Mouse (Mus musculus) cerebellum, postnatal 10 days (tissue): ENCODE results near the gene Txndc11.
A peak's percentile ranks its signal among the peaks of the same experiment; 100 is the strongest.

ENCODE experiments used
- DNase-seq, 2 experiments: peaks; one replicate each; pipeline ENCODE4 v3.0.0; 2021; ENCODE audit warnings: mixed read lengths in 2 of 2

Gene Txndc11

DNA sequence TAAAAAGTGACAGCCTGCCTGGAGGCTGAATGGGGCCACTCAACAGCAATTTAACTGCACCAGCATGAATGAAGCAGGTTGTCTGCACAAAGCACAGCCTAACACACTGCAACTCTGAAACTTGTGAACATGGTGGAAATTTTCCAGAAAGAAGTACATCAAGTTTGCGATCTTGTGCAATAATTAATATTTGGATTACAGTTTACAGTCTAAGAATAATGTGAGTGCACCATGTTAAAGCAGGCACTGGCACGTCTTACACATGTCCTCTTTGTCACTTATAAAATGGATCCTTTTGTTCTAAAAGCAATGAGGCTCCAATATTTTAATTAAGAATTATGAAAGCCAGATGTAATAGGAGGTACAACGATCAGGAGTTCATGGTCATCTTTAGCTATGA, 37.1 kb downstream of the Txndc11 start:
- DNase-seq, result no peak

DNA sequence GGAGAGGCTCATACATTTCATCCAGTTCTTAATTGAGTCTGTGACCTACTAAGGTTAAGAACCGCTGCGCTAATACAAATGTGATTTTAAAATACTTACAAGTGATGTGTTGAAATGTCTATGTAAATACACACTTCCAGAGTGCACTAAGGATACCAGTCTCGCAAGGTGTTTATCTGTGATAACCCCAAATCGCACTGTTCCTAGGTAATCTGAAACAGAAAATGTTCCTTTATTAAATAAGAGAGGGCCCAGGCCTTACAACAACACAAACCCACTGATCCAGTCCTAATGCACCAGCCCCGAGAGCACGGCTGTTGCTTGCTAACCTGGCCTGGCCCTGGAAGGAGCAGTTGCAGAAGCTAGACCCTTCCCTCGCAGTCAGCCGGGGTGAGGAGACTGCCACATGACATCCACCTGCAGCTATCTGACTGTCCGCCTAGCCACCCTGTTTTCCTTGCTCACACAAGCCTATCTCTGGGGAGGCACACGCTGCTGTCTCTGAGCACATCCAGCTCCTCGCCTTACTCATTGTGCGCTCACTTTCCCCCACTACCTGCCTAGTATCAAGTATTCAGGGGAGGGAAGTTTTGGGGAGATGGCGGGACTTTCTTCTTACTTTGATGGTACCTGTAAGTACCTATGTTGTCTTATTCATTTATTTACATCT, 40.6 kb downstream of the Txndc11 start:
- DNase-seq, result no peak

DNA sequence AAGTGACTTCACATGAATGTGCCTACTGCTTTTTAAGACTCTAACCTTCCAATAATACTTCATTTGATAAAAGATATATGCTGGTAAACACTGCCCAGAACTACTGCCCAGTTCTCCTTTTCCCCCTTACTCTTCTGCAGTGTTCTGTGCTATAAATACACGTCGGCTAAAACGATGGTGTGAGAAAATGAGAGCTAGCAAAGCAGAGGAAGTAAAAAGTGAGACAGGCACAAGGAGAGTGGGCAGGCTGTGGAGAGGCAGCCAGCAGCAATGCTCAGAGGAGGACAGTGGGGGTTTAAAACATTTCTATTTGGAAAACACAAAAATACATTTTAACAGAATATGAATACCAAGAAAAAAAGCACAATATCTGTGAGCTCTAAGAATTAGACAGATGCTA, 41.9 kb downstream of the Txndc11 start:
- DNase-seq, result no peak

DNA sequence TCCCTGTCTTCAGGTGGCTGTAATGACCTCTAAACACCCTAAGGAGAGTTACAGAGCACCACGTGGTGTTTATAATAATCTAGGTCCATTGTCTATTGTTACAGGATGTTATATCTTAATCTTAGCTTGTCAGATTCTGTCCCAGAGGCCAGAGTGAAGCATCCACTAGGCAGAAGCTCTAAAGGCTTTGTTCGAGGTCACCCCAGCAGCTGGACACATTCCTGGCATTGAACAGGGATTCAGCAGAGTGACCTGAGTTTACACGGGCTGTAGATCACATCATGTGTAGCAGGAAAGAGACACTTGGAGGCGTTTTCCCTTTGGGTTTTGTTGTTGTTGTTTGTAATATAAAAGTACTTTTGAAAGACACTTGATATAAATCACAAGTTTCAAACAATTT, 42.4 kb downstream of the Txndc11 start:
- DNase-seq, result no peak

DNA sequence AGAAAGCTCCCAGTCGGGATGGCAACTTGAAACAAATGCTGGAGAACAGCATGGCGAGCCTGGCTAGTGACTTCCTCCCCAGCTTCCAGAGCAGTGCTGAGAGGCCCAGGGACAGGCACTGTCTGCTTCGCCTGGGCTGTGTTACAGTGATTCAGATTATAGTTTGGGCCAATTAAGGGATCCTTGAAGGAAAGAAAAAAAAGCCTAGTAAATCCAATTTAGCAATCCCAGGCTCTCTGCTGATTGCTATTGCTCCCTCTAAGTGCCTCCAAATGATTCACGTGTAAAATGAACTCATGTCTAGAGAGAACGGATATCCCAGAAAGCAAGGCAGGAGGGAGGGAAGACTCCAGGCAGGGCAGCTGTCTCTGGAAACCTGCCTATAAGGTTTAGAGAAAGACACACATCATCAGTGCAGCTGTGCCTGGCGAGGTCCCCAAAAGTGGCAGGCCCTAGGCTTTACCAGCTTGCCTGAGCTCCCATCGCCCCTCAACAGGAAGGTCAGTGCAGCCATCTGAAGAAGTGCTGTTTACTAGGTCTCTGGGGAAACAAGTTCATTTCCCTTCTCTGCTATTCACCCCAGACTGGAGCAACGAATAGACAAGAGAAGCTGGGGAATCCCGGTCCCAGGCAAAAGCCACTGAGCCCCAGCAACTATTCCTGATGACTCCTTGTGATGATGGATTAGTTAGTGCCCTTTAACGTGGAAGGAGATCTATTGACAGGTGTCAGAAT, 43.4 kb downstream of the Txndc11 start:
- no peak for DNase-seq

DNA sequence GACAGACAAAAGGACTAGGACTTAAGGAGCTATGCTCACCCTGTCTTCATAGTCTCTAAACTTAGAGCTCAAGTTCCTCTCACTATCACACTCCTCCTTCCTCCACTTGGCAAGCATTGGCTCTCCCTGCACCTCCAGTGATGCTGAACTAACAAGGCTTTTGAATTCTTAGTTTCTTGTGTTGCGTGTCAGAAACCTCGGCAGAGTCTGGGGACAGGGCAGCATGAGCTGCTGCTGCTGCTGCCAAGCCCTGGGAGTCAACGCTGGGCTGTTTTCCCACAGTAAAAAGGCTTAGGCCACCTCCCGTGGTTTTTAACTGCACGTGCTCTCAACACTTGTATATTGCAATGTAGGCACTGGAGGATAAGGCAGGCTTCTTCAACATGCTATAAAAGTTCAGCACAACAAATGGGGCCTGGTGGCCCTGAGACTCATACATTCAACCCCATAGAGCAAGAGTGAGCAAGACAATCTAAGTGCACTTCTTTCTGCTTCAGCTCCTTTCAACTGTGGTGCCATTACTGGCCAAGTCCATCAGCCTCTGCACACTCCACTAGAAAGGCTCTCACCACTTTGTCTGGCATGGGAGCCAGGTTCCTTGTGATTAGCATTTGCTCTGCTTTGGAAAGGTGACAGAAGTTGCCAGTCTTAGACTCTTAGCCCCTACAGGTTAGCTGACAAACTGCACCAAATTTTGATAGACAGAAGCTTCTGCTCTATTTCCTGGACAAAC, 47.4 kb downstream of the Txndc11 start:
- DNase-seq, result peak; percentile 74 to 82

DNA sequence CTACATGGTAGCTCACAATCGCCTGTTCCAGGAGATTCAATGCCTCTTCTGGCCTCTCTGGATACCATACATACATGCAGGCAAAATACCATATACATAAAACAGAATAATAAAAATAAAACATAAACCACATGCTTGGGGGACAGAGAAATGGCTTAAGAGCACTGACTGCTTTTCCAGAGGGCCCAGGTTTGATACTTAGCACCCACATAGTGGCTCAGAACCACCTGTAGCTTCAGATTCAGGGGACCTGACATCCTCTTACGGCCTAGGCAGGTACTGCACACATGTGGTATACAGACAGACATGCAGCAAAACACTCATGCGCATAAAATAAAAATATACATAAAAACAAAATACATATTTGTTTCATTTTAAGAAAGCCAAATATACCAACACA, 48.2 kb downstream of the Txndc11 start:
- DNase-seq, result no peak

DNA sequence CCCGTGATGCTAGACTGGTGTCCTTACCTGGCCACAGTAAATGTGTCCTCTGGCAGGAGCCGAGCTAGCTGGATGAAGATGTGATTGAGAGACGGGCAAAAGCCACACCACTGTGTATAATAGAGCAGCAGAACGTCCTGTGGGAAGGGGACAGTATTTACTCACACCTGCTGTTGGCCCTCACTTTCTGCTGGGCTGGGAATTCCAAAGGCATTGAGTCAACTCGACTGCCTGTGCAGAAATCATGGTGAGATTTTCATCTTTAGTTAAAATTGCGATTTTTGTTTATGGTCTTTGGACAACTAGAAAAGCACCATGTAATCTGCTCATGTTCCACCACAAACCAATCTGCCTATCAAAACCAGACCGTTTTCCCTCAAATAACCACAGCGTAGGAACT, 50.3 kb downstream of the Txndc11 start:
- no peak for DNase-seq

DNA sequence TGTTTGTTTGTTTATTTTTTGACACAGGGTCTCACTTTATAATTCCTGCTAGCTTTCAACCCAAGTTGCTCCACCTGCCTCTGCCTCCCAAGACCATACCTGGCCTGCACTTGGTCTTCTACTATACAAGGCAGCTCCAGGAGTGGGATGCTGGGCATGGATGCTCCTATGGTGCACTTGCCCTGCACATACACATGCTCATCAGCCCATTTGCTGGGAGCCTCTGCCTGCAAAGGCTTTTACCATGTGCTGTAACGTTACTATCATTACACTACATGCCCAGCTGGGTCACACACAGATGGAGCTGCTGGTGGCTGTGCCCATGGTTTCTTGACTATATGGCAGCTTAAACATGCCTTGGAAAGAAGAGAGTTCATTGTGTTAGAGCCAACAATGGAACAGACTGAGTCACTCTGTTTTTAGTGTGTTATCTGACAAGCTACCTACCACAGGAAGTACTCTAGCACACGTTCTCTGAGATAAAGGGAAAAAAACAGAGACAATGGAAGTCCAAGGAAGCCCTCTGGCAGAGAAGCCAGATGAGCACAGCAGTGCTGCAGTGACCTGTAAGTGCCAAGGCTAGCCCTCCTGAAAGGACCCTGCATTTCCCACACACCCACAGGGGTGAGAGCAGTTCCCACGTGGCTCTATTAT, 56.1 kb downstream of the Txndc11 start:
- no peak for DNase-seq

DNA sequence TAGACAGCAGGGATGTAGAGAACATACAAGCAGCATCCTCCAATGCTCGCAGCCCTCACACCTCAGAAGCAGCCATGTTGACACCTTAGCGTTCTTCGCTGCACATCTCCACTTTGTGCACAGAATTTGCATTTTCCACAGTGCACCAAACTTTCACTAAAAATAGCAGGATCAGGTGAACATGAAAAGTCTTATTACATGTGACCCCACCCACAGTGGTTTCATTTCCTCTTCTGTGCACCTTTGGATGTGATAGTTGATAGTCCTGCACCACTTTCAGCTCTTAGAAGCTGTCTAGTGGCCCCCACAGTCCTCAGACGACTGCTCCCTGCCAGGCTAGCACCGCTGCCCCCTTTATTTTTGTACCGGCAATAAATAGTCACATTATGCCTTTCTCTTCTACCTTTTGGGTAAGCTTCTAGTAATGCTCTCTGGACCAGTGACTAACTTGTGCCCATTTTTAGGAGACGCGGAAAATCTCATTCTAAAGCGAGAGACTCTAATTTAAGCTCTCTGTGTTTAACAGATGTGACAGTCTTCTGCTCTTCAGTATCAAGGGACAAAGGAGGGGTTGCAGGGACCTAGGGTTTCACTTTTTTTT, 56.7 kb downstream of the Txndc11 start:
- no peak for DNase-seq

DNA sequence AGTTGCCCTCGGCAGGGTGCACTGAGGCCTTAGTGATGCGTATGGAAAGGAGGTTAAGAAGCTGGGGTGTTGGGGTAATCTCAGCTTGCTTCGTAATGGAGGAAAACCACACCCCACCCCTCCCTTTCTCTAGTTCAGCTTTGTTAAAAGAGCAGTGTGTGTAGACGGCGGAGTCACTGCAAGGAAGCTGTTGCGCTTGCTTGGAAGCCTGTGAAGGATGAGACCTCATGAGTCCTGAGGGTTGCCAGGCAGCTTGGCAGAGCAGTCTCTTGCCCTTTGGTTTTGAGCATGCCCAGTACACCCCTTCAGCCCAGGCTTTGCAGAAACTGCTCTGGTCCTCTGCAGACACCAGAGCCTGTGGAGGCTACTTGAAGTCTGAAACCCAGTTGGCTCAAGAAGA, 61.4 kb downstream of the Txndc11 start:
- DNase-seq, result peak; percentile 71 to 80

DNA sequence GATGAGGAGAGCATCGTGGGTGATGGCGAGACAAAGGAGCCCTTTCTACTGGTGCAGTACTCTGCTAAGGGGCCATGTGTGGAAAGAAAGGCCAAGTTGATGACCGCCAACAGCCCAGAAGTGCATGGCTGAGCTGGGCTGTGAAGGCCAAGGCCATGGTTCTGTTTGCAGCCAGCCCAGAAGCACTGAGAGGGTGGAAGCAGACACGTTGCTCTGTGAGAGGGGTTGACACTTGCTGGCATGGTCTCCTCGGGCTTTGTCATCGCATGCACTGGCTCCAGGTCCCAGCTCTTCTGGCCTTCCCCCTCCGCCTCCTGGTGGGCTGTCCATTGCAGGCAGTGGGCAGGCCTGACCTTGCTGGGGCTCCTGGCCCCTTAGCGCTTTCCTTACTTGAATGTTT, 62.0 kb downstream of the Txndc11 start:
- DNase-seq, result peak; percentile 30 to 56

DNA sequence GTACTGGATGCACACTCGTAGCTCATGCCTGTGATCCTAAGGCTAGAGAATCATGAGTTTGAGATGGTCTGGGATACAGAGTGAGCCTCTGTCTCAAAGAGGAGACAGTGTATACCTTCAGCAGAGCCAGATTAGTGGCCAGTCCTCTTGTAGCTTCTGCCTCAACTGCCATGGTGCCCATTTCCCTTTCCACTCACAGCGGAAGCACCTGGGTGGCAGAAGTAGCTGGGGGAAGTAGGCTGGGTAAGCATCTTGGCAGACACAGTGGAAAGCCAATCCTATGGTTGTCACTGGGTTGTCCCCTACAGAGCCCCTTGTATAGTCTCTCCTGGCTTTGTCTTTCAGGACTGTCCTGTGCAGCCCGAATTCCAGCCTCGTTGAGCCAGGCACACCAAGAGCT, 62.6 kb downstream of the Txndc11 start:
- no peak for DNase-seq

DNA sequence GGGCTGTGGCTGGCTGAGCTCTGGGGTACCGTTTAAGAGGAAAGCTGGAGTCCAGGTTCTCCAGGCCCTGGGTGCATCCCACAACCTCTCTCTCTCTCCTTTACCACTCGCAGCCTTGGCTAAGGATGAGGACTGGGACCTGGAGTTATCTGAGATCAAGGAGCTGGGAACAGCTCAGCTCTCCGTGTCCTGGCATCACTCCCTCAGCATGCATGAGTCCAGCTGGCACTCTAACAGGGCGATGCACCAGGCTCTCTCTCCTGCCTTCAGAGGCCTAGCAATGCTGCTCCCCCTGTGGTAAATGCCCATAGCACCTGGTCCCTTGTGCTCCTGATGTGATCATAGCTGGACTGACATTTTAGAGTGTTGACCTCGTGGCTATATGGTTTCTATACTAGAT, 63.3 kb downstream of the Txndc11 start:
- peak; percentile 88 to 91 for DNase-seq

DNA sequence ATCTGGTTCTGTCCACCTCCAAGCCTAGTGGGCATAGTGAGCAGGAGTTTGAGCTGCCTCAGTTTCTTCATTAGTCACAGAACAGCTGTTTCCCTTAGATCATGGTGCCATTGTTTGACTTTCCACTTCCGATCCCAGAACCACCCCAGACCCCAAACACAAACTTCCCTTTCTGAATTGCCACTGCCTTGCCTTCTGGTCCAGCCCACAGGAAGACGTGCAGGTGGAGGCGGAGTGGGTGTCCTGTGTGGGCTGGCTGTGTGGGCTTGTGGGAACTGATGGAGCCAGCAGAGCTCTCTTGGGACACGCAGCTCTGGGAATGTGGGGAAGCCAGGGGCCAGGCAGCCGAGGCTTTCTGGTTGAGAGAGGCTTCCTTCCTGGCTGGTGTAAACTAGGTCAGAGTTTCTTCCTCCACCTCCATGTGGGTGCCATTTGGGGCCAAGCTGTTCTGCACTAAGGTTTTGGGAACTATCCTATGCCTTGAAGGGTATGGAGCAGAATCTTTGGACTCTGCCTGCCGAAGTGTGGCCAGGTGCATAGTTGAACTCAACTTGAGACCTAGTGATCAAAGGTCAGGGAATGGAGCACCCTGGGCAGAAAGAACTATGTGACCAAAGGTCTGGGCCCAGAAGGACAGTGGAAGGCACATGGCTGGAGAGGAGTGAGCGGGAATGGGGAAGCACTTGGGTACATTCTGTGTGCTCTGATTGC, 64.6 kb downstream of the Txndc11 start:
- DNase-seq, result peak in 1 of 2 experiments; percentile 22

DNA sequence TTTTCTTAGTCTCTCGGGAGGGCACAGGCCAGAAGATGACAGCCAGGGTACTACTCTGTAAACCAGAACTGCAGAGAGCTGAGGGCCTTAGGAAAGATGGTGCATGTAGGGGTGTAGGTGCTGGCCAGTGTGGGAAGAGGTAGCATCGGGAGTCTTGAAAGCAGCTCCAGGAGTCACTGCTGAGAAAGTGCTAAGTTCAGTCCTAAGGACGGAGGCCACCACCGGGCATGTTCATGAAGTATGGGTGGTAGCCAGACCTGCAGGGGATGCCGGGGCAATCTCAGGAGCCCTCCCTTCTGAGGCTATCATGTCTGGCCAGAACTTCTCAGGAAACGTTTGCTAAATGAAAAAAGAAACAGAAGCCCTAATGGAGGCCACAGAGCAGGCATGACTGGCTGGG, 65.2 kb downstream of the Txndc11 start:
- no peak for DNase-seq

DNA sequence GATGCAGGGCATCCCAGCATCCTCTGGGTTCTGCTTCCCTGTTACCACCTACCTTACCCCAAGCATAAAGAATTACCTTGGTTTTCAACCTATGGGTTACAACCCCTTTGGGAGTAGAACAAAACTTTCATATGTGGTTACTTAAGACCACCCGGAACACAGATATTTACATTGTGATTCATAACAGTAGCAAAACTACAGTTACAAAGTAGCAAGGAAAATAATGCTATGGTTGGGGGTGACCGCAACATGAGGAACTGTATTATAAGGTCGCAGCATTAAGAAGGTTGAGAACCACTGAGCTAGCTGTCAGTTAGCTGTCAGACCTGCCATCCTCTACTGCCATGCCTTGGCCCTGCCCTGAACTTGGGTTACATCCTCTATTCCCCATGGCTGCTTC, 65.8 kb downstream of the Txndc11 start:
- no peak for DNase-seq

DNA sequence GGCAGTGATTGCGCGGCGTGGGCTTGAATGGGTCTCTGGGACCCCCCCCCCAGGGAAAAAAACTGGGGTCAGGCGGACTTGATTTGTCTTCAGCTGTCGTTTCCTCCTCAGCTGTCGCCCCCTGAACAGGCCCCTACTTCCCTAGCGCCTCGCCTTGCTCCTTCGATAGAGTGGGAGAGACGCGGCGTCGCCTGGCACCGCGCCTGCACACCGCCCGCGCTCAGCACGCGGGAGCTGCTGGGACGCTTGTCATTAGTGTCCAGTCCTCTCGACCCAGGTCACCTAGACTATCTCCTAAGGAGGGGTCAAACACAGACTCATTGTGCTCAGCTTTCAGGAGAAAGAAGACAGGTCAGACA, 67.6 kb downstream of the Txndc11 start:
- peak; percentile 85 for DNase-seq

DNA sequence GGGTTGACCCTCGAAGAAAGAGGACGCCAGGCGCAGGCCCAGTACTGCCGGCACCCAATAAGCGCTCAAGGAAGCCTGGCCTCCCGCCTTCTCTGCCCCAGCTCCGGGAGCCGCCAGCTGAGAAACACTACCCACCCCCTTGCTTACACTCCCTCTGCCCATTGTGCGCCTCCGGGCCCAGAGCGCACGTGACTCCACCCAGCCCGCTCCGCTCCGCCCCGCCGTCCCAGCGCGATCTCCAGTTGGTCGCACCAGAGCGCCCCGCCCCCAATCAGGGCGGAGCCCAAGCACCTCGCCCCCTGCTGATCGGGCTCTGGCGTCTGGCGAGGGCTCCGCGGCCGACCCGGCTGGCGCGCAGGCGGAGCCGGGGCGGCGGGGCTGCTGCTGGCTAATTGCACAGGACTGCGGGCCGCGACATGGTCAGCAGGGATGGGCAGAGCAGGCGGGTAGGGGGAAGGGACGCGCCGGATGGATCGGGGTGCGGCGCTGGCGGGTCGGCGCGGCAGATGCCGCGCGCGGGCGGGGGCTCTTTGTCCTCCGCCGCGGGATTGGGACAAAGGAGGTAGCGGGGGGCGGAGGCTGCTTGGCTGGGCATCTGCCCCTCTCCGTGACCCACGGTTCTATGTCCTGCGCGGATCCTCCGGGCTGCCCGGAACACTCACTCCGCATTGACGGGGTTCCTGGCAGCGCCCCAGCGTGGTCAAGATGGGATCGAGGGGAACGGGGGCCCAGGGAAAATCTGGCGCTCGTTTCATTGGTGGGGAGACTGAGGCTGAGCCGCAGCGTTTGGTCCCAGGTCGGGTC, 68.2 kb downstream of the Txndc11 start, which contains the start of gene Litaf:
Gene Litaf, minus strand, starts transcription at position 129 of the 804 bp plus-strand sequence.
- DNase-seq, result peak; percentile 100

DNA sequence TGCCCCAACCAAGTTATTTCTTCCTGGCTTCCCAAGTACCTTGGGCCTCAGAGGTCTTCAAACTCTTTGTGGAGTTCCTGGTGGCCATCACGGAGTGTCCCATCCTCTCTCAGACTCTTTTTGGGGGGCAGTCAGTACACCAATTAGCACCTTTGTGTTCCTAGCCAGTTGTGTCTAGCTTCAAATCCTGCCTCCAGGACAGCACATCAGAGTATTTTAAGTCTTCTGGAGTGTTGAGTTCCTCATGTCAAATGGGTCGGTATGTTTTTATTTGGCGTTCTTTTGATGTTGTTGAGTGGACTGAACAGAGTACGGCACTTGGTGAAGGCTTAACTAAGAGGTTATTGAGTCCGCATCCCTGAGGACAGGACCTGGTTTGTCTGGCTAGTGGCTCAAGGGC, 69.0 kb downstream of the Txndc11 start:
- DNase-seq, result no peak

DNA sequence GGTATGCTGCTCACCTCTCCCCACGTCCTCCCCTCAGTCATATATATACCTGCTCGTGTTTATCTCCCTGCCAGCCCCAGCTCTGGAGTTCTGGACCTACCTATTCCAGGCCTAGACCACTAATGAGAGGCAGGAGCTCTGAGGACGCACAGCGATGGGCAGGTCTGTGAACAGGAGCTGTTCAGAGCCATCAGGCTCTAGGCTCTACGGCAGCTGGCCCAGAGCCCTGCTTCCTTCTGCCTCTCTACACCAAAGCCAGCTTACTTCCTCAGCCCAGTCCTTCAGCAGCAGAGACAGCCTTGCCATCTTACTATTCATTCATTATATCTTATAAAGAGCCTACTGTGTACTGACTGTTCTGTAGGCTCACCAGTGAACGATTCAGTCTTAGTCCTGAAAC, 69.7 kb downstream of the Txndc11 start:
- peak; percentile 57 to 69 for DNase-seq
